Mouse (Mus musculus) midbrain, postnatal 0 days (tissue): ENCODE measurements around the gene Tmprss7. TPM values are rescaled to one million over a fixed set of nuclear protein-coding genes. Genes with fewer than 3 reads are reported as not detected.
A peak's percentile ranks its signal among the peaks of the same experiment; 100 is the strongest.

Experiments used
- ATAC-seq: fragments of 200-750 bp; cut with Nextera tagmentation; 2 replicates; pipeline ENCODE4 v1.8.0; 2017; ENCODE audit warnings: moderate number of reproducible peaks, mild to moderate bottlenecking, moderate TSS enrichment, moderate library complexity; ENCODE audit not compliant: low FRiP score
- DNase-seq: peaks from one replicate; pipeline ENCODE4 v3.0.0-alpha.2; 2015; ENCODE audit warnings: low spot score
- H3K27ac ChIP-seq: fragments of 300-500 bp; sonication (generic); 2 replicates; pipeline ENCODE4 v1.5.1; 2014; ENCODE audit warnings: low read depth, mild to moderate bottlenecking, low read length, mixed read lengths
- H3K27me3 ChIP-seq: fragments of 300-500 bp; sonication (generic); 2 replicates; pipeline ENCODE4 v1.6.1; 2014; ENCODE audit warnings: low read length, control low read depth, mixed read lengths; ENCODE audit not compliant: insufficient read depth
- H3K36me3 ChIP-seq: fragments of 300-500 bp; sonication (generic); 2 replicates; pipeline ENCODE4 v1.6.1; 2014; ENCODE audit warnings: low read length, control low read depth, mixed read lengths; ENCODE audit not compliant: insufficient read depth
- H3K4me1 ChIP-seq: fragments of 300-500 bp; sonication (generic); 2 replicates; pipeline ENCODE4 v1.6.1; 2014; ENCODE audit warnings: mild to moderate bottlenecking, control low read depth, antibody characterized with exemption, low read length, mixed read lengths; ENCODE audit not compliant: insufficient read depth
- H3K4me2 ChIP-seq: fragments of 300-500 bp; sonication (generic); 2 replicates; pipeline ENCODE4 v1.6.1; 2014; ENCODE audit warnings: low read depth, mild to moderate bottlenecking, low read length, mixed read lengths; ENCODE audit not compliant: poor library complexity, severe bottlenecking
- H3K4me3 ChIP-seq: fragments of 300-500 bp; sonication (generic); 2 replicates; pipeline ENCODE4 v1.5.1; 2014; ENCODE audit warnings: low read depth, mild to moderate bottlenecking, low read length, moderate library complexity
- H3K9ac ChIP-seq: fragments of 300-500 bp; sonication (generic); replicated peaks from 2 replicates; pipeline ENCODE4 v1.6.1; 2014; ENCODE audit warnings: mild to moderate bottlenecking, low read length, moderate library complexity, mixed read lengths; ENCODE audit not compliant: poor library complexity, severe bottlenecking
- H3K9me3 ChIP-seq: fragments of 300-500 bp; sonication (generic); 2 replicates; pipeline ENCODE4 v1.6.1; 2016; ENCODE audit warnings: low read length, control low read depth
- CTCF ChIP-seq: IDR thresholded peaks from 2 replicates; pipeline ENCODE4 v1.5.1; 2016; ENCODE audit warnings: antibody characterized with exemption, mild to moderate bottlenecking
- WGBS: fragments of 180-500 bp; shearing (Covaris S2); extraction: QIAGEN DNeasy Blood & Tissue Kit; methylation state at CpG from one replicate; pipeline ENCODE4 v1.1.7; 2014; 5-methylcytosine and 5-hydroxymethylcytosine counted together
- polyA plus RNA-seq: library from polyadenylated mRNA; unstranded; fragments of >200 nt; fragmentation: Nextera tagmentation; extraction: Ambion mirVana; gene quantifications from 2 replicates; pipeline ENCODE4 v1.2.1, GENCODE M21; 2015
- total RNA-seq: library from RNA; depleted of rRNA; stranded (reverse); fragments of >200 nt; gene quantifications from 2 replicates; pipeline ENCODE4 v1.2.3, GENCODE M21; 2014

Tmprss7 gene
- total and polyA plus RNA-seq, 2 experiments from 2014 or later: 1.2 to 1.6 TPM

- no peaks in the 10 kb centered on the region for H3K27me3 ChIP-seq
- ATAC-seq (no peak), DNase-seq (peak; percentile 32)
- H3K9me3 ChIP-seq: no peaks in the 10 kb centered on the region
- no peaks in the 10 kb centered on the region for H3K4me1 ChIP-seq
- H3K9ac ChIP-seq: no peak overlapping the region
- no peak overlapping the region for H3K4me2 ChIP-seq
- no peak overlapping the region for H3K27ac ChIP-seq
- no peak overlapping the region for H3K4me3 ChIP-seq
- TF ChIP-seq CTCF: peak; percentile 74
- 46% methylated on average over 1 of the region's 1 CpGs for WGBS
- no peaks in the 10 kb centered on the region for H3K36me3 ChIP-seq
Observed at GRCm38 (mm10) chr16:45676462-45676861, 17.0 kb downstream of the Tmprss7 start.

GRCm38 (mm10) chr16:45670005-45670404 lies 23.5 kb downstream of the Tmprss7 start:
- DNase-seq (no peak), ATAC-seq (no peak)
- 69% methylated on average over 4 of the region's 4 CpGs for WGBS
- Histone ChIP-seq H3K27me3 (no peaks in the 10 kb centered on the region), H3K4me3 (no peak overlapping the region), H3K27ac (no peak overlapping the region), H3K4me1 (no peaks in the 10 kb centered on the region), H3K9ac (no peak overlapping the region), H3K4me2 (no peak overlapping the region), H3K36me3 (no peaks in the 10 kb centered on the region), H3K9me3 (no peaks in the 10 kb centered on the region)
- TF ChIP-seq CTCF: no peak

- DNase-seq (no peak), ATAC-seq (no peak)
- no peak overlapping the region for H3K9ac ChIP-seq
Observed at GRCm38 (mm10) chr16:45668178-45668577, 25.3 kb downstream of the Tmprss7 start.

GRCm38 (mm10) chr16:45666136-45666535 lies 27.3 kb downstream of the Tmprss7 start:
- Histone ChIP-seq H3K27me3 (no peaks in the 10 kb centered on the region), H3K4me1 (no peaks in the 10 kb centered on the region), H3K9me3 (no peaks in the 10 kb centered on the region), H3K36me3 (no peaks in the 10 kb centered on the region), H3K9ac (no peak overlapping the region), H3K27ac (no peak overlapping the region), H3K4me3 (no peak overlapping the region), H3K4me2 (no peak overlapping the region)
- WGBS: 86% methylated on average over 2 of the region's 2 CpGs
- ATAC-seq (no peak), DNase-seq (no peak)
- no peak for TF ChIP-seq CTCF

More at GRCm38 (mm10) chr16:45668178-45668577, 25.3 kb downstream of the Tmprss7 start:
- Histone ChIP-seq H3K27me3 (no peaks in the 10 kb centered on the region), H3K27ac (no peak overlapping the region), H3K9me3 (no peaks in the 10 kb centered on the region), H3K4me1 (no peaks in the 10 kb centered on the region), H3K4me2 (no peak overlapping the region), H3K4me3 (no peak overlapping the region), H3K36me3 (no peaks in the 10 kb centered on the region)
- WGBS: 73% methylated on average over 3 of the region's 3 CpGs
- TF ChIP-seq CTCF: no peak

GRCm38 (mm10) chr16:45662381-45662780 lies 31.1 kb downstream of the Tmprss7 start:
- H3K36me3 ChIP-seq: no peaks in the 10 kb centered on the region
- no peaks in the 10 kb centered on the region for H3K27me3 ChIP-seq
- TF ChIP-seq CTCF: no peak
- H3K4me3 ChIP-seq: no peak overlapping the region
- H3K4me2 ChIP-seq: no peak overlapping the region
- no peak for ATAC-seq
- no peak overlapping the region for H3K27ac ChIP-seq
- no peaks in the 10 kb centered on the region for H3K9me3 ChIP-seq
- no peaks in the 10 kb centered on the region for H3K4me1 ChIP-seq
- DNase-seq: no peak
- no peak overlapping the region for H3K9ac ChIP-seq

GRCm38 (mm10) chr16:45659596-45659995 lies 33.9 kb downstream of the Tmprss7 start:
- ATAC-seq (no peak), DNase-seq (no peak)
- no peaks in the 10 kb centered on the region for H3K36me3 ChIP-seq
- no peak overlapping the region for H3K27ac ChIP-seq
- no peak overlapping the region for H3K9ac ChIP-seq
- no peak for TF ChIP-seq CTCF
- H3K27me3 ChIP-seq: no peaks in the 10 kb centered on the region
- H3K4me2 ChIP-seq: no peak overlapping the region
- H3K4me1 ChIP-seq: no peaks in the 10 kb centered on the region
- 87% methylated on average over 4 of the region's 4 CpGs for WGBS
- no peaks in the 10 kb centered on the region for H3K9me3 ChIP-seq
- no peak overlapping the region for H3K4me3 ChIP-seq
